Mouse (Mus musculus) heart, embryonic 13.5 days (tissue): ENCODE data around the gene Pla2g4f. TPM values are rescaled to one million over a fixed set of nuclear protein-coding genes. Genes with fewer than 3 reads are reported as not detected.

ENCODE experiments used
- ATAC-seq: fragments of 200-750 bp; cut with Nextera tagmentation; 2 replicates; pipeline ENCODE4 v1.8.0; 2017; ENCODE audit warnings: moderate TSS enrichment; ENCODE audit not compliant: insufficient number of reproducible peaks, low FRiP score, low TSS enrichment; ENCODE audit errors: extremely low read depth
- H3K27ac ChIP-seq: fragments of 300-500 bp; sonication (generic); replicated peaks from 2 replicates; pipeline ENCODE4 v1.5.1; 2015; ENCODE audit warnings: moderate library complexity, mild to moderate bottlenecking, inconsistent platforms
- H3K27me3 ChIP-seq: fragments of 300-500 bp; sonication (generic); replicated peaks from 2 replicates; pipeline ENCODE4 v1.6.1; 2015; ENCODE audit warnings: mild to moderate bottlenecking, inconsistent platforms
- H3K36me3 ChIP-seq: fragments of 300-500 bp; sonication (generic); 2 replicates; pipeline ENCODE4 v1.6.1; 2015; ENCODE audit warnings: mild to moderate bottlenecking, inconsistent platforms
- H3K4me1 ChIP-seq: fragments of 300-500 bp; sonication (generic); 2 replicates; pipeline ENCODE4 v1.6.1; 2015; ENCODE audit warnings: inconsistent platforms
- H3K4me2 ChIP-seq: fragments of 300-500 bp; sonication (generic); 2 replicates; pipeline ENCODE4 v1.6.1; 2015; ENCODE audit warnings: inconsistent platforms, mild to moderate bottlenecking, moderate library complexity
- H3K4me3 ChIP-seq: fragments of 300-500 bp; sonication (generic); 2 replicates; pipeline ENCODE4 v1.5.1; 2015; ENCODE audit warnings: moderate library complexity, mild to moderate bottlenecking, inconsistent platforms
- H3K9ac ChIP-seq: fragments of 300-500 bp; sonication (generic); 2 replicates; pipeline ENCODE4 v1.6.1; 2015; ENCODE audit warnings: inconsistent platforms, mild to moderate bottlenecking, moderate library complexity
- H3K9me3 ChIP-seq: fragments of 300-500 bp; sonication (generic); 2 replicates; pipeline ENCODE4 v1.6.1; 2016; ENCODE audit warnings: inconsistent platforms
- WGBS: fragments of 180-500 bp; shearing (Covaris S2); methylation state at CpG from one replicate; pipeline ENCODE4 v1.1.7; 2015; ENCODE audit warnings: mixed read lengths; 5-methylcytosine and 5-hydroxymethylcytosine counted together
- polyA plus RNA-seq: library from polyadenylated mRNA; unstranded; fragments of >200 nt; fragmentation: Nextera tagmentation; extraction: Ambion mirVana; gene quantifications from 2 replicates; pipeline ENCODE4 v1.2.1, GENCODE M21; 2015

Gene Pla2g4f
- 0.05 TPM in 1 of 2 replicates, not detected in the other for polyA plus RNA-seq

DNA sequence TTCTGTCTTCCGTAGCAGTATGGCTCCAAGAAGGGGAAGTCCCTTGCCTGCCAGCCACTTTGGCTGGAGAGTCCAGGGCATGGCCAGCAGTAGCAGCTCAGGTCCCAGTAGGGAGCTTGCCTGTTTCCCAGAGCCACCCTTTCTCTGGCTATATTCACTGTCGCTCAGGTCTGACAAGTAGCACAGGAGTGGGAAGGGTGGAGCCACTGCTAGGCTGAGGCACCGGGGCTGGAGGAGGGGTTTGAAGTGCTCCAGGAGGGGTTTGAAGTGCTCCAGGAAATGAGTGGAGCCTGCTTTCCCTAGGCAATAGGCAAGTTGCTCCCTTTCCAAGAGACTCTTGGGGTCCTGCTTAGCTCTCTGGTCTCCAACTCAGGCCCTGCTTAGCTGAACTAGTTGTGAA lies at the start of gene Pla2g4f:
Gene Pla2g4f (minus strand): TSS at position 190 of the 400 bp plus-strand sequence.
- WGBS: 37% methylated on average over 3 of the region's 3 CpGs
- H3K9me3 ChIP-seq: no peaks in the 10 kb centered on the region
- H3K36me3 ChIP-seq: peaks cover 30% of the 10 kb centered on the region
- no peak within 1 kb of the TSS for H3K4me2 ChIP-seq
- H3K27me3 ChIP-seq: no peaks in the 10 kb centered on the region
- no peak within 1 kb of the TSS for H3K4me3 ChIP-seq
- 0 out of 2 replicates have a peak, but pooled peaks cover 6% of the 10 kb centered on the region for H3K4me1 ChIP-seq
- no peak within 1 kb of the TSS for H3K9ac ChIP-seq
- H3K27ac ChIP-seq: no peak within 1 kb of the TSS
- no peak for ATAC-seq

DNA sequence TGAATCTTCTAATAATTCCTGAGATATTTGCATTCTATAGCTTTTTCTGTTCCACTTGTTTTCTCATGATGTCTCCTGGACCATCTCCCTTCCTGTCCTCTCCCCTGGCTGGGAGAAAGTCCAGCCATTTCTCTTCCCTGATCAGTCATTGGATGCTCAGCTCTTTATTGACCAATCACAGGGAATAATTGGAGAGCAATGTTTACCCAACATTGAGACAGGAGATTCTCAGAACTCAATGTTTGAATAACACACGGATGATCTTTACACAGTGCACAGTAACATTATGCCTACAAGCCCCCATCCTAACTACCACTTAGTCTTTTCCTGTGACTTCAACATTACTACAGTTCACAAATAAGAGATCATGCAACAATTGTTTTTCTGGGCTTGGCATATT lies 46.5 kb upstream of the Pla2g4f start:
- Histone ChIP-seq H3K36me3 (peaks cover 80% of the 10 kb centered on the region), H3K9ac (no peak overlapping the region), H3K4me2 (no peak overlapping the region), H3K27me3 (no peaks in the 10 kb centered on the region), H3K27ac (no peak overlapping the region), H3K4me1 (no peaks in the 10 kb centered on the region), H3K9me3 (no peaks in the 10 kb centered on the region), H3K4me3 (no peak overlapping the region)
- ATAC-seq: no peak
- 72% methylated on average over 1 of the region's 1 CpGs for WGBS

DNA sequence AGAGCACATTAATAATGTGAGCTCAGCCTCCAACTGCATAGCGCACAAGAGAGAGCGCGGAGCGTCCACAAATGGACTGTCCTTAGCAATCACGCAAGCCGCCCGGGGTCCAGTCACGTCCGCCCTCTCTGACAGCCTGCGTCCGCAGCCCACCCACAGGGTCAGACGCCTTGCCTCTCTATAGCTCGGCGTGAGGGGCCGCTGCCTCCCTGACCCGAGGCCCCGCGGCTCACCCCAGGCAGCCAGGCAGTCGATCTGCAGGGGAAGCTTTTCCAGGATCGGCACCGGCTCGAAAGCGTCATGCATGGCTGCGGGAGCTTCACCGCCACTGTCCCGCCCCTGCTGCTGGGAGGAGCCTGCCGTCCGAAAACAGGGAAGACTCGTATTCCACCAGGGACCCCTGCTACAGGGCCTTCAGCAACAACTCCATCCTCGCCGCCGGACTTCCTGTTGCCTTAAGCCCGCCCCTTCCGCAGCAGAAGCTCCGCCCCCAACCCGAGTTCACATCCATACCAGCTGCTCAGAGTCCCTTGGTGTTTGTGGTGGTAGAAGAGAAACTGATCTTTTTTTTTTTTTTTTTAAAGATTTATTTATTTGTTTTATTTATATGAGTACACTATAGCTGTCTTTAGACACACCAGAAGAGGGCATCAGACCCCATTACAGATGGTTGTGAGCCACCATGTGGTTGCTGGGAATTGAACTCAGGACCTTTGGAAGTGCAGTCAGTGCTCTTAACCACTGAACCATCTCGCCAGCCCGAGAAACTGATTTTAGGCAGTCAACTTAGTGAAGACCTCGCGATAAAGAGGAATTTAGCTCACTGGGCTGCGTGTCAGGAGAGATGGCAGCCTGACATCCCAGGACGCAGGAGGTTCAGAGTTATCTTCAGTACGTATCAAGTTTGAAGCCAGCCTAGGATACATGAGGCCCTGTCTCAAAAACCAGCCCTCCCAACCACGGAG lies 39.0 kb upstream of the Pla2g4f start, which contains the start of gene Vps39:
Gene Vps39 (minus strand): TSS at position 456 of the 965 bp plus-strand sequence.
- Histone ChIP-seq H3K4me2 (peak within 1 kb of the TSS; percentile 87), H3K4me3 (peak within 1 kb of the TSS; percentile 99), H3K36me3 (peaks cover 58% of the 10 kb centered on the region), H3K4me1 (peaks cover 18% of the 10 kb centered on the region), H3K9ac (peak within 1 kb of the TSS; percentile 93), H3K27me3 (no peaks in the 10 kb centered on the region), H3K9me3 (no peaks in the 10 kb centered on the region), H3K27ac (peak within 1 kb of the TSS; percentile 79)
- ATAC-seq: peak; percentile 87
- WGBS: 10% methylated on average over 44 of the region's 44 CpGs

- no peak overlapping the region for H3K27ac ChIP-seq
- WGBS: 54% methylated on average over 5 of the region's 5 CpGs
Measured at GRCm38 (mm10) chr2:120351321-120351720, 37.4 kb upstream of the Pla2g4f start.

GRCm38 (mm10) chr2:120348120-120348519 lies 34.2 kb upstream of the Pla2g4f start:
- WGBS: 67% methylated on average over 9 of the region's 9 CpGs
- peaks cover 67% of the 10 kb centered on the region for H3K36me3 ChIP-seq

More at GRCm38 (mm10) chr2:120351321-120351720, 37.4 kb upstream of the Pla2g4f start:
- Histone ChIP-seq H3K9ac (peak overlapping the region; percentile 24; the same call in 1 of the 2 replicates), H3K4me3 (no peak overlapping the region), H3K27me3 (no peaks in the 10 kb centered on the region), H3K36me3 (peaks cover 59% of the 10 kb centered on the region), H3K9me3 (no peaks in the 10 kb centered on the region), H3K4me2 (no peak overlapping the region; the same call in 1 of the 2 replicates), H3K4me1 (peaks cover 18% of the 10 kb centered on the region)
- ATAC-seq: no peak

DNA sequence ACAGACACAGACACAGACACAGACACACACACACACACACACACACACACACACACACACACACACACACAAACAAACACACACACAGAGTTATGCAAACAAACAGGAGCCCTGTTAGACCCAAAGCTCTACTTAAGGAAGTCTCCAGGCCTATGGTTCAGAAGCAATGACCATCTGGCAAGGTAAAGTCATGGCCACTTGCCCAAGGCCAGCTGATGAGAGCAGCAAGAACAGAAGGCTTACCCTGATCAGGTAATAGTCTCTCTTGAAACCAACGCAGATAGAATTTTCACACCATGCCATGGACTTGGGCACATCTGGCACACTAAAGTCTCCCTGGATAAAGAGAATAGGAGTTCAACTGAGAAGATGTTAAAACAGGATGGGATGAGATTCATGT lies 27.8 kb upstream of the Pla2g4f start:
- no peaks in the 10 kb centered on the region for H3K9me3 ChIP-seq
- H3K27me3 ChIP-seq: no peaks in the 10 kb centered on the region
- H3K9ac ChIP-seq: no peak overlapping the region
- no peak overlapping the region for H3K4me2 ChIP-seq
- H3K4me3 ChIP-seq: no peak overlapping the region
- H3K27ac ChIP-seq: no peak overlapping the region
- no peak for ATAC-seq
- 88% methylated on average over 1 of the region's 1 CpGs for WGBS
- H3K4me1 ChIP-seq: no peaks in the 10 kb centered on the region
- H3K36me3 ChIP-seq: peaks cover 95% of the 10 kb centered on the region

More at GRCm38 (mm10) chr2:120348120-120348519, 34.2 kb upstream of the Pla2g4f start:
- H3K9ac ChIP-seq: no peak overlapping the region; the same call in 1 of the 2 replicates
- H3K27me3 ChIP-seq: no peaks in the 10 kb centered on the region
- no peak; the same call in 1 of the 2 replicates for ATAC-seq
- no peak overlapping the region for H3K27ac ChIP-seq
- no peaks in the 10 kb centered on the region for H3K9me3 ChIP-seq
- peaks cover 15% of the 10 kb centered on the region for H3K4me1 ChIP-seq
- H3K4me3 ChIP-seq: no peak overlapping the region
- no peak overlapping the region for H3K4me2 ChIP-seq

DNA sequence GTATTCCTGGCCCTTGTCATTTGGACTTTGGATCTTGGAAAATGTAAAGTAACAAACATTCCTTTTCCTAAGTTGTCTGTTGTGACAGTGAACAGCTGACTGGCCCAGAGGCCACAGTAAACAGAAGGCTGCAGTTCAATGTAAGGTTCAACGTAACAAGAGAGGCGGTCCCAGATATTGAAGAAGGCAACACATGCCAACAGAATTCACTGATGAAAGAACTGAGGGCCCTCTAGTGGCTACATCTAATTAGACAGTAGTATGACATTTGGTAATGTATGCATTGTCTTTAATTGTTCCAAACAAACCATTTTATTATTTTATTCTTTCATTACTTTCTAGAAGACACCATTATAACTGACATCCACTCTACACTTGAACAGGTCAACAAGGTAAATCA lies 23.9 kb upstream of the Pla2g4f start:
- no peaks in the 10 kb centered on the region for H3K27me3 ChIP-seq
- no peak overlapping the region for H3K9ac ChIP-seq
- no peaks in the 10 kb centered on the region for H3K4me1 ChIP-seq
- no peak overlapping the region for H3K27ac ChIP-seq
- no peaks in the 10 kb centered on the region for H3K9me3 ChIP-seq
- H3K36me3 ChIP-seq: peaks cover 94% of the 10 kb centered on the region
- no peak overlapping the region for H3K4me3 ChIP-seq
- ATAC-seq: no peak
- WGBS: 68% methylated on average over 2 of the region's 2 CpGs
- no peak overlapping the region for H3K4me2 ChIP-seq

DNA sequence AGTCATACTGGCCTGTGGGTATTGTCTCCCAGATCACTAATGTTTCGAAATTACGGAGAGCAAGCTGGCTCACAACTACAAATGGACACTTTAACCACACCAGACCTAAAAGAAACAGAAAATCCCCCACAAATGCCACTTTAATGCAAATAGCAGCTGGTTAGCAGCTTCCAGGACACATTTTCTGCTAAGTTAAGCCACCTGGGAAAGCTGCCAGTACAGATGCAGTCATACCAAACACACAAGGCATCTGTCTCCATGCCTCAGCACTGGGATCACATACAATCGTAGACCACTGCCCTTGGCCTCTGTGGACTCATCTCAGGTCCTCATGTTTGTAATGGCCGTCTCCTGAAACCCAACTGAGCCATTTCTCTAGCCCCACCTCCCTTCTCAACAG lies 17.6 kb upstream of the Pla2g4f start:
- H3K4me1 ChIP-seq: no peaks in the 10 kb centered on the region
- H3K27ac ChIP-seq: no peak overlapping the region
- WGBS: 88% methylated on average over 4 of the region's 4 CpGs
- no peak overlapping the region for H3K4me2 ChIP-seq
- H3K9ac ChIP-seq: no peak overlapping the region
- H3K4me3 ChIP-seq: no peak overlapping the region
- H3K36me3 ChIP-seq: peaks cover 88% of the 10 kb centered on the region
- H3K27me3 ChIP-seq: no peaks in the 10 kb centered on the region
- no peak for ATAC-seq
- no peaks in the 10 kb centered on the region for H3K9me3 ChIP-seq

- H3K27me3 ChIP-seq: no peaks in the 10 kb centered on the region
- no peak overlapping the region for H3K4me3 ChIP-seq
- H3K9me3 ChIP-seq: no peaks in the 10 kb centered on the region
- no peak overlapping the region for H3K9ac ChIP-seq
- H3K4me1 ChIP-seq: 0 out of 2 replicates have a peak, but pooled peaks cover 6% of the 10 kb centered on the region
- no peak overlapping the region for H3K27ac ChIP-seq
- H3K36me3 ChIP-seq: peaks cover 41% of the 10 kb centered on the region
- no peak for ATAC-seq
- H3K4me2 ChIP-seq: no peak overlapping the region
- 68% methylated on average over 4 of the region's 4 CpGs for WGBS
Measured at GRCm38 (mm10) chr2:120315077-120315476, 1.1 kb upstream of the Pla2g4f start.

GRCm38 (mm10) chr2:120314487-120314886 lies 522 bp upstream of the Pla2g4f start:
- Histone ChIP-seq H3K4me1 (0 out of 2 replicates have a peak, but pooled peaks cover 6% of the 10 kb centered on the region), H3K4me2 (no peak overlapping the region), H3K27ac (no peak overlapping the region), H3K27me3 (no peaks in the 10 kb centered on the region), H3K4me3 (no peak overlapping the region), H3K36me3 (peaks cover 35% of the 10 kb centered on the region), H3K9ac (no peak overlapping the region), H3K9me3 (no peaks in the 10 kb centered on the region)
- 79% methylated on average over 4 of the region's 4 CpGs for WGBS
- ATAC-seq: no peak

DNA sequence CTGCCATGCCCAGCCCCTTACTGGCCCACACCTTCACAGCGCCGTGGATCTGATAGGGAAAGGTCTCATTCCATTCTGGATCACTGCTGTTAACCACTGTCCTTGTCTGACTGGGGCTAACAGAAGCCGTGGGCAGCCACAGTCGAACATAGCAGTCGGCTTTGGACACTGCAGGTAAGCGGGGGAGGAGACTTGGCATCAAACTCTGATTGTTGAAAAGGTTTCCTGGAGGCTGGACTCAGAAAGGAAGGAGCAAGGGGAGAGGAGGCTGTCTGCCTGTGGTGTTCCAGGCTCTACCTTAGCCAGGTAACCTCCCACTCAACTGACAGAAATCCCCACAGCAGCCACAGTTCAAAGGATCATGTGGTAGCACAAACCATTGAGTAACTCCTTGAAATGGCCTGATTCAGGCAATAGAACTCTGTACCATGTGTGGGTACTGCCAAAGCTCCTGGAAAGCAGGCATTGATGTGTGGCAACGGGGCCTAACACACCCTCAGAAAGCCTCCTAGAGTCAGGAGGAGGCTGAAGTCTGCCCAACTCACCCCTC lies 1.6 kb downstream of the Pla2g4f start:
- no peak for ATAC-seq
- Histone ChIP-seq H3K4me3 (no peak overlapping the region), H3K36me3 (peaks cover 13% of the 10 kb centered on the region), H3K4me2 (no peak overlapping the region), H3K27ac (no peak overlapping the region), H3K9ac (no peak overlapping the region), H3K4me1 (0 out of 2 replicates have a peak, but pooled peaks cover 6% of the 10 kb centered on the region), H3K9me3 (no peaks in the 10 kb centered on the region), H3K27me3 (no peaks in the 10 kb centered on the region)
- 72% methylated on average over 7 of the region's 7 CpGs for WGBS
